In the genomic region with DNA sequence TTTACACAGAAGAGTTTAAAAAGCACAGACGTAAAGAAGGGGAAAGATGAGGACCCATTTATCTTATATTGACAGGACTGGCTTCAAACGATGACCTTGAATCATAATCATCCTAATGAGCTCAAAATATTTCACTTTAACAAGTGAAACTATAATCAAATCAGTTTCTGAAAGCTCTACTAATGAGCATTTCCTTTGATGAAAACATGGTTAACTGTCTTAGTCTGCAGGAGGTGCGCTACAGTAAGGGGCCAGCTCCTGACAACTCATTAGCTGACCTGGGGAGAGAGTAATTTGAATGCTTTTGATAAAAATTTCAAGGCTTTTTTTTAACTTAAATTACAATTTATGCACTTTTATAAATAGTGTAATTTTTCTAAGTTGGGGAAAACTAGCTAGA, we compare ENCODE assay signal across 13 mouse cellular contexts.
DNase-seq lines count a peak whose midpoint lies in the region; TF ChIP-seq lines count a peak whose summit lies in the region.
"Had no signal": no experiment of that assay in that cellular context is flagged by ENCODE, and none has a peak within 500 bp of the region (broad histone marks: within the 10 kb centered on the region; RNA-seq: fewer than 3 reads in every experiment).

No protein-coding gene starts in this region.

- peak; percentile 14 for DNase-seq in Muller cell, postnatal 12 days (ENCODE audit: inconsistent ontology term)
- DNase-seq in brain, embryonic 14.5 days (ENCODE audit: low read depth): peak; percentile 32
- peak; percentile 49 for DNase-seq in retina, postnatal 1 day
- DNase-seq in kidney, adult 18-20 months: no peak
- DNase-seq in right cerebral cortex, postnatal 10 days (ENCODE audit: low spot score in 2 of 2): no peak
- DNase-seq: adrenal gland, adult 8-10 months; adrenal gland, postnatal 14 days; adrenal gland, postnatal 36 days; cerebellum, adult 11 months; cerebellum, adult 18-20 months; cerebellum, adult 8-10 months; cerebellum, postnatal 10 days; cerebellum, postnatal 25 days had no signal

- TF ChIP-seq POLR2A in brain, embryonic 14.5 days (IDR thresholded peaks at IDR 0.05; ENCODE audit: borderline replicate concordance, extremely low read depth, insufficient read depth, insufficient read length, poor library complexity, severe bottlenecking): no peak

- no peak for TF ChIP-seq CTCF in brain, embryonic 14.5 days (IDR thresholded peaks at IDR 0.05; ENCODE audit: borderline replicate concordance, extremely low read depth, insufficient read depth, insufficient read length)

Comparison
In these comparisons a context has a peak if more than half of its experiments do, and no peak if none do; other contexts are left out.
1. DNase-seq: peak in Muller cell, postnatal 12 days (single experiment), brain, embryonic 14.5 days (single experiment) and retina, postnatal 1 day (single experiment); none in kidney, adult 18-20 months (single experiment) and right cerebral cortex, postnatal 10 days (0 of 2).